Mouse (Mus musculus): ENCODE measurements around the gene Slc50a1.

DNA sequence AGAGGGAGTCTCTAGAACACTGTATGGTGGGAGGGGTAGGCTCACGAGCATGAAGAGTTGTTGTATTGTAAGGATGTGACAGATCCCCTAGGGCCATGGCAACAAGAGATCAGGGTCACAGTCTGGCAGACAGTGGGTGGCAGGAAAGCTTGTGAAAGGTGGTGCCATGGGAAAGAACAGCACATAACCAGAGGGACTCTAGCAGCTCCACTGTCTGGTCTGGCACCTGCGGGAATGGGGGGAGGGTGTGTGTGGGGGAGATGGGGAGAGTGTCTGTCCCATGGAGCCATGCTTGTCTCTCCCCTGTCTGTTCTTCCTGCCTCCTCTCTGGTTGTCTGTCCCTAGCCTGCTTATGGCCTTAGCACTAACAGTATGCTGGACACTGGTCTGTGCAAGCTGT is 15.2 kb upstream of the Slc50a1 start:
- no peak for TF ChIP-seq GATA1 (IDR thresholded peaks at IDR 0.05; ENCODE audit: borderline replicate concordance, low read length)
- TF ChIP-seq FLI1 (IDR thresholded peaks at IDR 0.05; ENCODE audit: low read length): no peak
